Mouse (Mus musculus) G1E-ER4 (cell line): ENCODE measurements around the gene Rfx5. TPM values are rescaled to one million over a fixed set of nuclear protein-coding genes. Genes with fewer than 3 reads are reported as not detected.
A peak's percentile ranks its signal among the peaks of the same experiment; 100 is the strongest.

Experiments used
- GATA1 ChIP-seq: IDR thresholded peaks from one replicate; pipeline ENCODE4 v1.8.0; 2012; ENCODE audit warnings: low read length, inconsistent platforms
- polyA plus RNA-seq: library from polyadenylated mRNA; stranded (reverse); fragments of >175 nt; gene quantifications from 2 replicates; pipeline ENCODE4 v1.2.3, GENCODE M21; 2012

The Rfx5 gene
- polyA plus RNA-seq, result 12.5 and 12.6 TPM in 2 replicates

- no peak for TF ChIP-seq GATA1
These were observed at the start of gene Rfx5 for GRCm38 (mm10) chr3:94953764-94954616. TSS of gene Rfx5 (plus strand) at chr3:94954075.

GRCm38 (mm10) chr3:94906482-94906881 lies 47.4 kb upstream of the Rfx5 start:
- peak; percentile 65 for TF ChIP-seq GATA1

GRCm38 (mm10) chr3:94911050-94911693 lies 42.7 kb upstream of the Rfx5 start:
- no peak for TF ChIP-seq GATA1

GRCm38 (mm10) chr3:94913801-94914200 lies 40.1 kb upstream of the Rfx5 start:
- TF ChIP-seq GATA1, result no peak

- no peak for TF ChIP-seq GATA1
These were observed 37.8 kb upstream of the Rfx5 start for GRCm38 (mm10) chr3:94915903-94916741.

- TF ChIP-seq GATA1, result no peak
These were observed 36.0 kb upstream of the Rfx5 start for GRCm38 (mm10) chr3:94917816-94918361.

- TF ChIP-seq GATA1, result no peak
These were observed 35.0 kb upstream of the Rfx5 start for GRCm38 (mm10) chr3:94918845-94919244.

GRCm38 (mm10) chr3:94921104-94921503 lies 32.8 kb upstream of the Rfx5 start:
- TF ChIP-seq GATA1, result no peak

GRCm38 (mm10) chr3:94922333-94922732 lies 31.5 kb upstream of the Rfx5 start:
- no peak for TF ChIP-seq GATA1

GRCm38 (mm10) chr3:94924688-94925087 lies 29.2 kb upstream of the Rfx5 start:
- no peak for TF ChIP-seq GATA1

GRCm38 (mm10) chr3:94926301-94926736 lies 27.6 kb upstream of the Rfx5 start:
- peak; percentile 77 for TF ChIP-seq GATA1

GRCm38 (mm10) chr3:94931427-94932082 lies 22.3 kb upstream of the Rfx5 start:
- peak; percentile 61 for TF ChIP-seq GATA1

- no peak for TF ChIP-seq GATA1
These were observed 20.9 kb upstream of the Rfx5 start, which contains the start of gene Selenbp1 for GRCm38 (mm10) chr3:94932809-94933564. TSS of gene Selenbp1 (plus strand) at chr3:94933056.

GRCm38 (mm10) chr3:94948066-94948614 lies 5.7 kb upstream of the Rfx5 start:
- no peak for TF ChIP-seq GATA1
